Mouse (Mus musculus): ENCODE data around the gene Stat3. TPM values are rescaled to one million over a fixed set of nuclear protein-coding genes. Genes with fewer than 3 reads are reported as not detected.
A peak's percentile ranks its signal among the peaks of the same experiment; 100 is the strongest.

The Stat3 gene
- polyA plus RNA-seq, 1 experiment from 2014 or later = 66.9 TPM

DNA sequence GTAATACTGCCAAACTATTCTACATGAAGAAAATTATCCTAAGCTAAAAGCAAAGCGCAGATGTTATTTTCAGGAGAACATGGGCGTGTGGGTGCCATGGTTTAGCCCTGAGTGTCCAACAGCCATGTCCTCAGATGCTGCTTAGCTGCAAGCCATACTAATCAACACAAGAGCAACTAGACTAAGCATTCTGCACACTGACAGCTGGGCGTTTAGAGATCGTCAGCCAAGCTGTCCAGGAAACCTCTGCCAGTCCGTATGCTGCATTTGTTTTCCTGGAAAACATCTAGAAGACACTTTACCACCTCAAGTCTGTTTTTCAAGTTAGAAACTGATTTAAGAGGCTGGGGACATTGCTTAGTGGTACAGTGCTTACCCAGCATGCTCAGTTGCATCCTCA is 24.9 kb downstream of the Stat3 start:
- 84% methylated on average over 5 of the region's 5 CpGs for WGBS
- Histone ChIP-seq H3K36me3 (0 out of 2 replicates have a peak, but pooled peaks cover 7% of the 10 kb centered on the region), H3K4me2 (replicated peaks) (no peak overlapping the region)

DNA sequence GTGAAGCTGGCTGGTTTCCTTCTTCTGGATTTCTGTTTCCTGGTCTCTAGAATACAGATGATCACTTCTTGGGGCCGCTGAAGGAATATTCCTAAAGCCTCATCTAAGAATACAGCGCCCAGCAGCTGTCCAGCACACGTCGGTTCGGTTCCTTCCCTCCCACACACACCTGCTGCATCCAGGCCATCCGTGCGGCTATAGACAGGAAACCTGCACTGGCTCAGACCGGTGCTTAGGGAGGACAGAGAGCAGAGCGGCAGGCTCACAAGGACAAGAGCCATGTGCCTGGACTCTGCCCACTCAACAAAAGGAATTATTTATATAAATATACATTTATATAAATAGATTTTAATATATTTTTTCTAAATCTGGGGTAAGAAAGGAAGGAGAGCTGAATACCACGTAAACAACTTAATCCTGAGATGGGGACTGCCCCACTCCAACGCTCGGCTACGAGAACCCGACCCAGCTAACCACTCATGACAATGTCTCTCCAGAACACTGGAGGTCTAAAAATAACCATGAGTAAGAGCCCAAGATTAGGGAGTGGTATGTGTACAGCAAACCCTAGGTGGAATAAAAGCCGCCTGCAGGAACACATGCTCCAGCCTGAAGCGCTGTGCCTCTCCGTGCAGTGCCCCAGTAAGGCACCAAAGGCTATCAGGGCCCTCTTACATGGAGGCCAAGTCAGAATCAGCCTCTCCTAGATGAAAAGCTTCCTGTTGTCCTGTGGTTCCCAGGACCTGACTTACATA is 26.8 kb downstream of the Stat3 start:
- 92% methylated on average over 17 of the region's 17 CpGs for WGBS
- no peaks in the 10 kb centered on the region for H3K27me3 ChIP-seq (replicated peaks)

More for the DNA sequence above, 24.9 kb downstream of the Stat3 start:
- Histone ChIP-seq H3K27me3 (replicated peaks) (no peaks in the 10 kb centered on the region), H3K4me1 (no peaks in the 10 kb centered on the region), H3K9me3 (no peaks in the 10 kb centered on the region), H3K4me3 (no peak overlapping the region), H3K27ac (no peak overlapping the region), H3K9ac (no peak overlapping the region)
- ATAC-seq (ENCODE audit: low FRiP score, low read depth) = no peak

DNA sequence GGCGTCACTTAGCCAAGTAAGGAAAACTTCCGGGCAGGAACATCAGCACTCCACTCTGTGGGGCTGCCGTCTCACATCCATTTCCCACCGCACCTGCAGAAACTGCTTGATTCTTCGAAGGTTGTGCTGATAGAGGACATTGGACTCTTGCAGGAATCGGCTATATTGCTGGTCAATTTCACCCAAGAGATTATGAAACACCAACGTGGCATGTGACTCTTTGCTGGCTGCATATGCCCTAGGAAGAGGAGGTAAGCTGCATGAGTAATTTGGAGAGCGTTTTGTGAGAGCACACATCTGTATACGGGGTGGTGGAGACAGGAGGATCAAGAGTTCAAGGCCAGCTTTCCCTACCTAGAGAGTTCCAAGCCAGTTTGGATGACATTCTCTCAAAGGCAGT is 30.8 kb downstream of the Stat3 start:
- Histone ChIP-seq H3K4me3 (no peak overlapping the region), H3K27ac (no peak overlapping the region), H3K9ac (no peak overlapping the region), H3K9me3 (no peaks in the 10 kb centered on the region), H3K36me3 (peaks cover 38% of the 10 kb centered on the region), H3K27me3 (replicated peaks) (no peaks in the 10 kb centered on the region), H3K4me2 (replicated peaks) (no peak overlapping the region), H3K4me1 (no peaks in the 10 kb centered on the region)
- 85% methylated on average over 9 of the region's 9 CpGs for whole genome bisulfite sequencing
- ATAC-seq (ENCODE audit: low FRiP score, low read depth) = no peak

More for the DNA sequence above, 26.8 kb downstream of the Stat3 start:
- Histone ChIP-seq H3K4me3 (no peak overlapping the region), H3K9ac (no peak overlapping the region), H3K4me2 (replicated peaks) (no peak overlapping the region), H3K9me3 (no peaks in the 10 kb centered on the region), H3K27ac (no peak overlapping the region), H3K36me3 (peaks cover 14% of the 10 kb centered on the region), H3K4me1 (no peaks in the 10 kb centered on the region)
- no peak for ATAC-seq (ENCODE audit: low FRiP score, low read depth)

DNA sequence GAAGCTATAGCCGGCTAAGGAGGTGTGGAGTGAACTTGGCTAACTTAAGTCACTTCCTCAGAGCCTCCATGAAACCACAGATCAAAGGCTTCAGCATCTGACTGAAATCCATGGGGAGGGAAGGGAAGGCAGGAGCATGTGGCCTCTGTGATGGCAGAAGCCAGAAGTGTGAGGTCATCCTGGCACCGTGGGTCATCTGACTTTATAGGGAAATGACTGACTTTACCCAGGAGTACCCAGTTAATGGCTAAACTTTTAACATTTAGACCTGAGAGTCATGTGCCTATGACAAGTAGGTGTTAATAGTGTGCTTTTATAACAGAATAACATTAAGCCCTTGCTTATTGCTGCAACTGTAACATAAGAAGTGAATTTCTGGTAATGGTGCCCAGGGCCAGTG is 31.2 kb downstream of the Stat3 start:
- ATAC-seq (ENCODE audit: low FRiP score, low read depth) = no peak
- Histone ChIP-seq H3K4me3 (no peak overlapping the region), H3K4me2 (replicated peaks) (no peak overlapping the region), H3K4me1 (no peaks in the 10 kb centered on the region), H3K27me3 (replicated peaks) (no peaks in the 10 kb centered on the region), H3K36me3 (peaks cover 42% of the 10 kb centered on the region), H3K9me3 (no peaks in the 10 kb centered on the region), H3K27ac (no peak overlapping the region), H3K9ac (no peak overlapping the region)
- 84% methylated on average over 2 of the region's 2 CpGs for WGBS

DNA sequence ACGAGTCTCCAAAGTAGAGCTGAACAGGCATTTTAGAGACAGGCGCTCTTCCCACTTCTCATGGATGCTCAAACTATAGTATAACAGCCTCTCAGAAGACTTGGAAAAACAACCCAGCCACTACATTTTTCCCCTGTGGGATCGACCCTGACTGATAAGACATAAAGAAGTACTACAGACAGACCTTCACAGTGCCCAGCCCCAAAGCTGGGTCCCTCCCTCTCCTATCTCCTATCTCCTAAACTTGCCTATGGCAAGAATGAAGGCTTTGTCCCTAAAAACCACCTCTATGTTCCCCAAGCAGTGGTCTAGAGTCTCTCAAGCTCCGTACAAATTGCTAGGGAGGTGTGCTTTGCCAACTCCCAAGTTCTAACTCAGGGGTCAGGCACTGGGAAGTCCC is 32.5 kb downstream of the Stat3 start:
- peaks cover 53% of the 10 kb centered on the region for H3K36me3 ChIP-seq
- H3K4me2 ChIP-seq (replicated peaks) = no peak overlapping the region
- no peaks in the 10 kb centered on the region for H3K4me1 ChIP-seq
- no peak for ATAC-seq (ENCODE audit: low FRiP score, low read depth)
- no peak overlapping the region for H3K9ac ChIP-seq
- 87% methylated on average over 4 of the region's 4 CpGs for WGBS
- no peak overlapping the region for H3K27ac ChIP-seq
- H3K27me3 ChIP-seq (replicated peaks) = no peaks in the 10 kb centered on the region
- peaks cover 2% of the 10 kb centered on the region; the same call in 1 of the 2 replicates for H3K9me3 ChIP-seq
- H3K4me3 ChIP-seq = no peak overlapping the region

DNA sequence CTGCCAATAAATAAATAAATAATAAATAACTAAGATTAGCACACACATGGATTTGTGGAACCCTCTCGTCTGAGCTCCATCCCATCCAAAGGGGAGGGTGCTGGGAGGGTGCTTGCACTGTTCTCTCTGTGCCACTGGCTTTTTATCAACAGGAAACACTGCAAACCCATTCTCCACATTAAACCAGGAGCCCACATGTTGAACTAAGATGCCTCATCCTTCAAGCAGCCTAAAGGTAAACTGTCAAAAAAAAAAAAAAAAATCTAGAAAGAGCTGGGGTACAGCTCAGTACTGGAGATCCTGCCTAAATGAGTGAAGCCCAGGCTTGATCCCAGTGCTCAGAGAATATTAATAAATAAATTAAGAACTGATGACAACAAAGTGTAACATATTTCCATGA is 33.4 kb downstream of the Stat3 start:
- H3K9ac ChIP-seq = no peak overlapping the region
- H3K27ac ChIP-seq = no peak overlapping the region
- H3K4me3 ChIP-seq = no peak overlapping the region
- no peak overlapping the region for H3K4me2 ChIP-seq (replicated peaks)
- peaks cover 4% of the 10 kb centered on the region; the same call in 1 of the 2 replicates for H3K9me3 ChIP-seq
- WGBS = 75% methylated on average over 1 of the region's 1 CpGs
- peaks cover 62% of the 10 kb centered on the region for H3K36me3 ChIP-seq
- no peaks in the 10 kb centered on the region for H3K4me1 ChIP-seq
- H3K27me3 ChIP-seq (replicated peaks) = no peaks in the 10 kb centered on the region
- no peak for ATAC-seq (ENCODE audit: low FRiP score, low read depth)

DNA sequence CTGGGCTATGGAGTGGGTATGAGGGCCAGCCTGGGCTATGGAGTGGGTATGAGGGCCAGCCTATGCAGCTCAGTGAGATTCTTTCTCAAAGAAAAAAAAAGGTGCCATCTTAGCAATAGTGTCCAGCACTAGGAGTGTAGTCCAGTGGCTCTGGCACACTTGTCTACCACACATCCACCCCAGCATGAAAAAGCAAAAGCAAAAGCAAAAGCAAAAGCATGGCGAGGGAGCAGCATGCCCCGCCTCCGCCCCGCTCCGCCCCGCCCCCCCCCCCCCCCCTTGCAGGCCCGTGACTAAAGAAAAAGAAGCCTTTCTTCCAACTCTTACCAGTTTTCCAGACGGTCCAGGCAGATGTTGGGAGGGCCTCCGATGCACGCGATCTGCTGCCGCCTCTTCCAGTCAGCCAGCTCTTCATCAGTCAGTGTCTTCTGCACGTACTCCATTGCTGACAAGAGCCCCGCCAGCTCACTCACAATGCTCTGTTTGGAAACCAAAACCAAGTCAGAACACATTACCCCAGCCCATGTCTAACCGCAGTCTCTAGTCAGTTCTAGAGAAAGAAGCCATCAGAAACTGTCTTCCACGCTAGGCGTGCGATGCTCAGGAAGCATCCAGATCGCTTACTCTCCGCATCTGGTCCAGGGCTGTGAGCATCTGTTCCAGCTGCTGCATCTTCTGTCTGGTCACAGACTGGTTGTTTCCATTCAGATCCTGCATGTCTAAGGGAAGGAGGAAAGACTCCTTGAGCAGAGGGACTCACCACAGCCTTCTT is 34.6 kb downstream of the Stat3 start:
- Histone ChIP-seq H3K36me3 (peaks cover 65% of the 10 kb centered on the region), H3K27me3 (replicated peaks) (no peaks in the 10 kb centered on the region), H3K9ac (no peak overlapping the region), H3K27ac (no peak overlapping the region), H3K4me2 (replicated peaks) (no peak overlapping the region), H3K4me3 (no peak overlapping the region), H3K4me1 (no peaks in the 10 kb centered on the region), H3K9me3 (peaks cover 4% of the 10 kb centered on the region; the same call in 1 of the 2 replicates)
- no peak for ATAC-seq (ENCODE audit: low FRiP score, low read depth)
- 86% methylated on average over 16 of the region's 20 CpGs for WGBS

DNA sequence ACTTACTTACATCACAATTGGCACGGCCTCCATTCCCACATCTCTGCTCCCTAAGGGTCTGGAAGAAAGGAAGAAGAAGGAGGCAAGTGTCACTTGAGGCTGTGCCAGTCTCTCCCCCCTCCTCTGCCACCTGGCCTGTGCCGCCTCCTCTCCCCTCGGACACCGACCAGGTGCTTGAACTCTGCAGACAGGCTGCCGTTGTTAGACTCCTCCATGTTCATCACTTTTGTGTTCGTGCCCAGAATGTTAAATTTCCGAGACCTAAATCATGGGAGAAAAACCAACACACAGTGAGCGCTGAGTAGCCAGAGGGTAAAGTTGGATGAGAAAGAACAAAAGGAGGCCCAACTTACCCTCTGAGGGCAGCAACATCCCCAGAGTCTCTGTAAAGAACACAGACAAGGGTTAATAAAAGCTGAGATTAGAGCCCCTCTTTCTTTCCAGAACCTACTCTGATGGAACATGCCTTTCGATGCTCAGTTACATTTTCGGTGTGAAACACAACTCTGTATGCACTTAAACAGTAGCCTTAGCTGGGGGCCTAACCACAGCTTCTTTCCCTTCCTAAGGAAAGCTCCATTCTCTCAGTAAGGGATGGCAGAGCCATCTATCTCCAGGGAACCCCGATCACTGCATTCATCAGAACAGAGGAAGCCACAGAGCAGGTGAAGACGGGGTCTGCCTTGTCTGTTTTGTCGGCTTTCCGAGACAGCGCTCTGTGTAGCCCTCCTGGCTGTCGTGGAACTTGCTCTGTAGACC is 40.7 kb downstream of the Stat3 start:
- 53% methylated on average over 16 of the region's 16 CpGs for WGBS
- Histone ChIP-seq H3K4me3 (no peak overlapping the region), H3K27ac (peak overlapping the region; percentile 26; the same call in 1 of the 2 replicates), H3K9me3 (peaks cover 4% of the 10 kb centered on the region; the same call in 1 of the 2 replicates), H3K4me1 (peaks cover 15% of the 10 kb centered on the region; the same call in 1 of the 2 replicates), H3K36me3 (peaks cover 48% of the 10 kb centered on the region), H3K9ac (no peak overlapping the region), H3K27me3 (replicated peaks) (no peaks in the 10 kb centered on the region), H3K4me2 (replicated peaks) (no peak overlapping the region)
- 0 out of 2 replicates have a peak, but pooled peaks have one; percentile 25 for ATAC-seq (ENCODE audit: low FRiP score, low read depth)

DNA sequence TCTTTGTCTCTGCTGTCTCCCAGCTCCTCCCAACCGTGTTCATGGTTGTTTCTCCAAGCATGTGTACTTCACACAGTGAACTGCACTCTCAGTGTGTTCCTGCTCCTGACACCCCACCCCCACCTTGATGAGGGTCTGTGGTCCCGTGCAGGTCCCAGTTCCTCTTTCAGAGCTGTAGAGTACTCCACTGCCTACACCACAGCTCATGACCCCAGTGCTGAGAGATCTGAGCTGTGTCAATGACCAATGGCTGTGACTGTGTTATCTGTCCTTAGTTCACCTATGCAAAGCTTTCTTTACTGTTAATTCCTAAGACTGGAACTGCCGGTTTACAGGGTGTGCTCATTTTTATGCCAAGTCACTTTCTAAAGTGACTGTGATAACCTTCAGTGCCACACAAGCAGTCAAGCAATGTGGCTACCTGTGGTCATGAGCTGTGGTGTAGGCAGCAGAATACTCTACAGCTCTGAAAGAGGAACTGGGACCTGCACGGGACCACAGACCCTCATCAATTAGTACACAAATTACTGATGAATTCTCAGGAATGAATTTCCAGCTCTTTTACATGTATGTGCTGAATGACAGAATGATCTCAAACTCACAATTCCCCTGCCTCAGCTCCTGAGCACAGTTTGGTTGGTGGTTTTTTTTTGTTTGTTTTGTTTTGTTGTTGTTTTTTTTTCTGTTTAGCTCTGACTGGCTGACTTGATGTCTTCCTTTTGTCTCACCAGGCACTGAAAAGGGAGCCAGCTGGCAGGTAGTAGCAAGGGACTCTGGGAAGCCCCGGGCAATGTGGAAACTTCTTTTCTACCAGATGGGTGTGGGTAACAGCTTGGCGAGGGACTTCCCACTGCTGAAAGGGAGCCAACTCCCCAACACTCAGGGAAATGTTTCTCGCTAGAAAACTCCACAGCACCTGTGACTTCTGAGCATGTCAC is 41.8 kb downstream of the Stat3 start:
- Histone ChIP-seq H3K27me3 (replicated peaks) (no peaks in the 10 kb centered on the region), H3K36me3 (peaks cover 45% of the 10 kb centered on the region), H3K27ac (no peak overlapping the region), H3K4me1 (peaks cover 16% of the 10 kb centered on the region; the same call in 1 of the 2 replicates), H3K9ac (no peak overlapping the region), H3K4me2 (replicated peaks) (no peak overlapping the region), H3K4me3 (no peak overlapping the region), H3K9me3 (peaks cover 4% of the 10 kb centered on the region; the same call in 1 of the 2 replicates)
- ATAC-seq (ENCODE audit: low FRiP score, low read depth) = no peak
- WGBS = 70% methylated on average over 7 of the region's 7 CpGs

DNA sequence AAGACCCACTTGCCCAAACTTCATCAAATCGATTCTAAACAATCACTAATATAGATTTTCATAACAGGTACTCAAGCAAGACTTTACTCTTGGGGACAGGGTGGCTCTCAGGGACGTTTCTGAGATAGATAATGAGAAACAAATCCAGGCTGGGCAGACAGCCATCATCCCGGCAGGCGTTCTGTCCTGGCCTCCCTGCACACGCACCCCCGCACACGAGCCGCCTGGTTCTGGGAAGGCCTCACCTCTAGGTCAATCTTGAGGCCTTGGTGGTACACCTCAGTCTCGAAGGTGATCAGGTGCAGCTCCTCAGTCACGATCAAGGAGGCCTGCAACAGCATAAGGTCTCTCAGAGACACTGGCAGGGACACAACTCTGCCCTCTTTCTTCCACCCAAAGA is 43.3 kb downstream of the Stat3 start:
- Histone ChIP-seq H3K9me3 (no peaks in the 10 kb centered on the region), H3K4me2 (replicated peaks) (no peak overlapping the region), H3K4me1 (peaks cover 16% of the 10 kb centered on the region; the same call in 1 of the 2 replicates), H3K9ac (no peak overlapping the region), H3K27me3 (replicated peaks) (no peaks in the 10 kb centered on the region), H3K27ac (no peak overlapping the region), H3K36me3 (peaks cover 40% of the 10 kb centered on the region), H3K4me3 (no peak overlapping the region)
- WGBS = 87% methylated on average over 10 of the region's 10 CpGs
- ATAC-seq (ENCODE audit: low FRiP score, low read depth) = no peak
